Mouse (Mus musculus): ENCODE data around the gene Zfp110. TPM values are rescaled to one million over a fixed set of nuclear protein-coding genes. Genes with fewer than 3 reads are reported as not detected.

Gene Zfp110
- polyA plus RNA-seq, 1 experiment from 2014 or later = 36.0 TPM

DNA sequence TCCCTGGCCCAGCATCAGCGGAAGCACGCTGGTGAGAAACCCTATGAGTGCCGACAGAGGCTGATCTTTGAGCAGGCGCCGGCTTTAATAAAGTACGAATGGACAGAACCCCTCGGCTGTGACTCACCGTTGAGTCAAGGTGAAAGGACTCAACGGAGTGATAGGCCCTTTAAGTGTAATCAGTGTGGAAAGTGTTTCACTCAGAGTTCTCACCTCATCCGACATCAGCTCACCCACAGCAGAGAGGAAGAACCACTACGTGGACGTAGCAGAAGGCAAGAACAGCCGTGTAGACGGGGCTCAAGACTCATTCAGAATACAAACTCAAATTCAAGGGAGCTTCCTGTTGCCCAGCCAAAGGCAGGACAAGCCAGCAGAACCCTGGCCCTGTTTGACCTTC lies 56.4 kb downstream of the Zfp110 start:
- peaks cover 42% of the 10 kb centered on the region for H3K36me3 ChIP-seq (ENCODE audit: insufficient read depth, low read length)

DNA sequence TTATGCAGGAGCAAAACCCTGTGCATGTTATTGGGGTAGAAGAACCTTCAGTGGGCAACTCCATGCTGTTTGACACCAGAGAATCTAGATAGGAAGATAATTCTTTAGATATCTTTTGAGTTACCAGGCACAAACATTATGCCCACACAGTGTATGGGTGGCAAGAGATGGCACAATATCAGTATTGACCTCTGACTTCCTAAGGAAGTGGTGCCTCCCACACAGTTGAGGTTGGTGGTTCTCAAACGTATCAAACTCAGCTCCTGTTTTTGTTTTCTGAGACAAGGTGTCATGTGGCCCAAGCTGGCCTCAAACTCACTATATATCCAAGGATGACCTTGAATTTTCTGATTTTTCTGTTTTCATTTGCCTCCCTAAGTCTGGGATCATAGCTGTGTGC lies 56.8 kb downstream of the Zfp110 start:
- no peak for ATAC-seq (ENCODE audit: low FRiP score, low TSS enrichment)
- WGBS = 52% methylated on average over 1 of the region's 1 CpGs
- no peak overlapping the region for H3K4me2 ChIP-seq (replicated peaks; ENCODE audit: low read depth, low read length)
- peaks cover 38% of the 10 kb centered on the region for H3K36me3 ChIP-seq (ENCODE audit: insufficient read depth, low read length)
- H3K27me3 ChIP-seq (ENCODE audit: insufficient read depth, low read length) = no peaks in the 10 kb centered on the region
- H3K4me3 ChIP-seq (ENCODE audit: low read length) = no peak overlapping the region
- H3K4me1 ChIP-seq (ENCODE audit: insufficient read depth, low read length) = no peaks in the 10 kb centered on the region
- no peak overlapping the region for H3K27ac ChIP-seq (ENCODE audit: low read length)
- H3K9me3 ChIP-seq (ENCODE audit: low read length) = no peaks in the 10 kb centered on the region
- H3K9ac ChIP-seq (replicated peaks; ENCODE audit: low read length) = no peak overlapping the region

More for the DNA sequence above, 56.4 kb downstream of the Zfp110 start:
- Histone ChIP-seq H3K9me3 (ENCODE audit: low read length) (no peaks in the 10 kb centered on the region), H3K4me3 (ENCODE audit: low read length) (no peak overlapping the region), H3K4me2 (replicated peaks; ENCODE audit: low read depth, low read length) (no peak overlapping the region), H3K9ac (replicated peaks; ENCODE audit: low read length) (no peak overlapping the region), H3K4me1 (ENCODE audit: insufficient read depth, low read length) (no peaks in the 10 kb centered on the region), H3K27ac (ENCODE audit: low read length) (no peak overlapping the region), H3K27me3 (ENCODE audit: insufficient read depth, low read length) (no peaks in the 10 kb centered on the region)
- 94% methylated on average over 14 of the region's 14 CpGs for WGBS
- no peak for ATAC-seq (ENCODE audit: low FRiP score, low TSS enrichment)

DNA sequence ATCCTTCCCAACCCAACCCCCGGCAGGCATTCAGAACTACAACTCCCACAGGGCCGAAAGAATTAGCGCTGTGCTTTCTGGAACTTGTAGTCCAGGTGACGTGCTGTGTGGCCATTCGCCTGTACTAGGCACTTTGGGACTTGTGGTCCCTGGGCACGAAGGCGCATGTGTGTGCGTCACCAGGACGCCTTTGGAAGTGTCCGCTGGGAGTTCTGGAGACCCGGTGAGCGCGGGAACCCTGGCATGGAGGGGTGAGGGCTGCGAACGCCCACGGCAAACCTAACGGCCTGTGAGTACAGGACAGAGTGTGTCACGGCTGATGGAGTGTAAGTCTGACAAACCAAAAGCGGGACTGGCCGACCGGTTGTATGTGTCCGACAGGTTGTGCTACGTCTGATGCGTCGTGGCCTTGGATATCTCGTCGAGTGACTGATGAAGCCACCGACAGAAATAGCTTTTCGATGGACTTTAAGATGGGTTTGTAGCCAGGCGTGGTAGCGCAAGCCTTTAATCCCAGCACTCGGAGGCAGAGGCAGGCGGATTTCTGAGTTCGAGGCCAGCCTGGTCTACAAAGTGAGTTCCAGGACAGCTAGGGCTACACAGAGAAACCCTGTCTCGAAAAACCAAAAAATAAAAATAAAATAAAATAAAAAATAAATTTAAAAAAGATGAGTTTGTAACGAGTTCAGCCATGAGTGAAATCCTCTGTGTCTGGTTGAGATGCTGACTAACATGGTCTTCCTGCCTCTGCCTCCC lies 63.3 kb downstream of the Zfp110 start, which contains the start of gene Zscan22:
Gene Zscan22 (plus strand): TSS at position 161 of the 756 bp plus-strand sequence.
- peak; percentile 99 for ATAC-seq (ENCODE audit: low FRiP score, low TSS enrichment)

More for the DNA sequence above, 63.3 kb downstream of the Zfp110 start, which contains the start of gene Zscan22:
- Histone ChIP-seq H3K27me3 (ENCODE audit: insufficient read depth, low read length) (no peaks in the 10 kb centered on the region), H3K27ac (ENCODE audit: low read length) (no peak within 1 kb of the TSS), H3K9ac (replicated peaks; ENCODE audit: low read length) (peak within 1 kb of the TSS; percentile 76), H3K36me3 (ENCODE audit: insufficient read depth, low read length) (no peaks in the 10 kb centered on the region), H3K9me3 (ENCODE audit: low read length) (no peaks in the 10 kb centered on the region), H3K4me1 (ENCODE audit: insufficient read depth, low read length) (peaks cover 9% of the 10 kb centered on the region), H3K4me2 (replicated peaks; ENCODE audit: low read depth, low read length) (peak within 1 kb of the TSS; percentile 54), H3K4me3 (ENCODE audit: low read length) (peak within 1 kb of the TSS; percentile 72)
- 6% methylated on average over 36 of the region's 36 CpGs for WGBS

Other genes starting within 250 kb of the Zfp110 start
- gene Vmn2r53, start 226.0 kb upstream of the Zfp110 start, polyA plus RNA-seq (2015; fragmentation: Nextera tagmentation; extraction: Ambion mirVana) = not detected in 2 replicates
- not detected in 2 replicates for gene Vmn2r54, start 194.4 kb upstream of the Zfp110 start, polyA plus RNA-seq (2015; fragmentation: Nextera tagmentation; extraction: Ambion mirVana)
- not detected in 2 replicates for gene Vmn2r55, start 149.8 kb upstream of the Zfp110 start, polyA plus RNA-seq (2015; fragmentation: Nextera tagmentation; extraction: Ambion mirVana)
- gene Vmn2r56, start 99.8 kb upstream of the Zfp110 start, polyA plus RNA-seq (2015; fragmentation: Nextera tagmentation; extraction: Ambion mirVana) = not detected in 2 replicates
- gene Zscan18, start 31.1 kb upstream of the Zfp110 start, polyA plus RNA-seq (2015; fragmentation: Nextera tagmentation; extraction: Ambion mirVana) = 9.0 and 9.9 TPM in 2 replicates
- gene Zfp329, start 15.9 kb upstream of the Zfp110 start, polyA plus RNA-seq (2015; fragmentation: Nextera tagmentation; extraction: Ambion mirVana) = 13.6 and 17.5 TPM in 2 replicates
- gene Zfp128, start 46.4 kb downstream of the Zfp110 start, polyA plus RNA-seq (2015; fragmentation: Nextera tagmentation; extraction: Ambion mirVana) = 4.2 and 5.0 TPM in 2 replicates
- 20.4 and 22.0 TPM in 2 replicates for gene Zscan22, start 63.1 kb downstream of the Zfp110 start, polyA plus RNA-seq (2015; fragmentation: Nextera tagmentation; extraction: Ambion mirVana)
- gene Rps5, start 87.5 kb downstream of the Zfp110 start, polyA plus RNA-seq (2015; fragmentation: Nextera tagmentation; extraction: Ambion mirVana) = 983 and 1,044 TPM in 2 replicates
- gene Rnf225, start 92.7 kb downstream of the Zfp110 start, polyA plus RNA-seq (2015; fragmentation: Nextera tagmentation; extraction: Ambion mirVana) = 0.46 and 0.60 TPM in 2 replicates
- gene Zfp324, start 131.1 kb downstream of the Zfp110 start, polyA plus RNA-seq (2015; fragmentation: Nextera tagmentation; extraction: Ambion mirVana) = 10.4 and 12.1 TPM in 2 replicates
- 12.4 and 14.4 TPM in 2 replicates for gene Zfp446, start 143.1 kb downstream of the Zfp110 start, polyA plus RNA-seq (2015; fragmentation: Nextera tagmentation; extraction: Ambion mirVana)
- gene Slc27a5, start 163.4 kb downstream of the Zfp110 start, polyA plus RNA-seq (2015; fragmentation: Nextera tagmentation; extraction: Ambion mirVana) = 0.11 and 0.40 TPM in 2 replicates
- 245 TPM in 2 replicates for gene Trim28, start 164.4 kb downstream of the Zfp110 start, polyA plus RNA-seq (2015; fragmentation: Nextera tagmentation; extraction: Ambion mirVana)
- gene Zbtb45, start 175.3 kb downstream of the Zfp110 start, polyA plus RNA-seq (2015; fragmentation: Nextera tagmentation; extraction: Ambion mirVana) = 28.3 and 29.2 TPM in 2 replicates
- 159 and 162 TPM in 2 replicates for gene Chmp2a, start 200.0 kb downstream of the Zfp110 start, polyA plus RNA-seq (2015; fragmentation: Nextera tagmentation; extraction: Ambion mirVana)
- 30.4 and 54.9 TPM in 2 replicates for gene Ube2m, start 203.5 kb downstream of the Zfp110 start, polyA plus RNA-seq (2015; fragmentation: Nextera tagmentation; extraction: Ambion mirVana)
- gene Mzf1, start 220.0 kb downstream of the Zfp110 start, polyA plus RNA-seq (2015; fragmentation: Nextera tagmentation; extraction: Ambion mirVana) = 3.8 and 5.1 TPM in 2 replicates

Measured in kidney, embryonic 16.5 days (tissue).